Mouse (Mus musculus): ENCODE results near the gene Sspn.

- TF ChIP-seq ZC3H11A (IDR thresholded peaks at IDR 0.05; ENCODE audit: borderline replicate concordance, low read depth, low read length) (no peak), ZNF384 (IDR thresholded peaks at IDR 0.05; ENCODE audit: low read depth, low read length) (no peak)
Measured at GRCm38 (mm10) chr6:145998314-145999007, 67.0 kb downstream of the Sspn start.
